Mouse (Mus musculus) left cerebral cortex, adult 8-10 months (tissue): ENCODE measurements at regions not wholly inside any gene's neighbourhood (a gene's known extent, or its start where the extent isn't known, plus 50 kb on each side); places are given as distances from the start of the nearest gene placed in this dataset.

ENCODE experiments used
- DNase-seq, 2 experiments: peaks; one replicate each; pipeline ENCODE4 v3.0.0; 2022; ENCODE audit warnings: low spot score in 2 of 2

DNA sequence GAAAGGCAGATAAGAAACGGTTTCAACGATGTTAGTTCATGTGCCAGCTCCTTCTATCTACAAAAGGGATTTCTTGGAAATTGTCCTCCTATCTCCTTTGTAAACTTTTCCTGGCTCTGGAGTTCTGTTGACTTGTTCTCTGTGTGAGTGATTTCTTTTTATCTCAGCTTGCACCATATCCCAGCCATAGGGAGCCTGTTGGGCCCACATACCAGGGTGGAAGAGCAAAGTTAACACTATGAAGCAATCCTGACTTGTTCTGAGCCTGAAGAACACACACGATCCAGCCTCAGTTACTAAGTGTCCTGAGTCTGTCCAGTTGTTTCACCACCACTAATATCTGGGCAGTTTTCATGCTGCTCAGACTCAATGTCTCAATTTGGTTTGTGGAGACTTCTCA, 192.1 kb upstream of the Ptbp2 start:
- no peak for DNase-seq

DNA sequence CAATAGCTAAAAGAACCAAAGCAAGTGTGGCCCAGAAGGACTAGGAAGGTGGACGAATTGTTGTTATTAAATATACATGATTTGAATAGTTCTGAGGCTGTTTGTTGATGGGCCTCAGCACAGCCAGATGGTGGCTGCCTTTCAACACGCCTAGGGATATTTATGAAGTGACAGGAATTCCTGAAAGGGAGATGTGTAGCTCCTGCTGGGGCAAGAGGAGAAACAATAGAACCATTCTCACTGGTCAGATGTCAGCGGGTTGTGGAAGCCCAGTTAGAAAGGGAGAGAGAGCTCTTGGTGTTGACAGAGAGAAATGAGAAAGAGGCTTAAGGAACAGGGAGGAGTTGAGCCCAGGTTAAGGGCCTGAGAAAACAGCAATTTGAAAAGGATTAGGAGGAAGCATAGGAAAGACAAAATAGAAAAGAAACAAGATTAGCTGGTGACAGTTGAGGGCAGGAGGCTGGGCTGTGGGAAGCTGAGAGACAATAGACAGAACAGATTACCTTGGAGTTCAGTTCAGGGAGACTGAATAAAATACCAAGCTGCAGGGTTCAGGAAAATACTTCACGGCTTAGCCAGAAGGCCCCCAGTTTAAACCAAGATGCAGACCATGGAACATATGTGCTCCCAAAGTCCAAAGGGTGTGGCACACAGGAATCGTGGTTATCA, 174.7 kb upstream of the Ptbp2 start:
- DNase-seq, result no peak

DNA sequence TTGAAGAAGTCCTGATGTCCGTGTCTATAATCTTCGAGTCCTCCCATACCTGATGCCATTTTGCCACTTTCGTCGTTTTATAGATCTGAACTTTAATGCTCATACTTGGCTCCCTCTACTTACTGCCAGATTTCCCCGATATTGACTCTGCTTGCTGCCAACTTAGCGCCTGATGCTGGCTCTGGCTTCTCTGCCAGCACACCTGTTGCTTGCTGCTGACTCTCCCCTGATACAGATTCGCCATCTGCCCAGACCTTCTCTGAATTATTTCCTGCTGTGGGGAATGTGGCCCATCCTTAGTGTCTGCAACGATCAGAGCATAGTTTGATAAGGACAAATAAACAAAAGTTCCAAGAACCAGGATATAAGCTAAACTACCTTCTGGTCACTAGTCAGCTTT, 173.3 kb upstream of the Ptbp2 start:
- no peak for DNase-seq

DNA sequence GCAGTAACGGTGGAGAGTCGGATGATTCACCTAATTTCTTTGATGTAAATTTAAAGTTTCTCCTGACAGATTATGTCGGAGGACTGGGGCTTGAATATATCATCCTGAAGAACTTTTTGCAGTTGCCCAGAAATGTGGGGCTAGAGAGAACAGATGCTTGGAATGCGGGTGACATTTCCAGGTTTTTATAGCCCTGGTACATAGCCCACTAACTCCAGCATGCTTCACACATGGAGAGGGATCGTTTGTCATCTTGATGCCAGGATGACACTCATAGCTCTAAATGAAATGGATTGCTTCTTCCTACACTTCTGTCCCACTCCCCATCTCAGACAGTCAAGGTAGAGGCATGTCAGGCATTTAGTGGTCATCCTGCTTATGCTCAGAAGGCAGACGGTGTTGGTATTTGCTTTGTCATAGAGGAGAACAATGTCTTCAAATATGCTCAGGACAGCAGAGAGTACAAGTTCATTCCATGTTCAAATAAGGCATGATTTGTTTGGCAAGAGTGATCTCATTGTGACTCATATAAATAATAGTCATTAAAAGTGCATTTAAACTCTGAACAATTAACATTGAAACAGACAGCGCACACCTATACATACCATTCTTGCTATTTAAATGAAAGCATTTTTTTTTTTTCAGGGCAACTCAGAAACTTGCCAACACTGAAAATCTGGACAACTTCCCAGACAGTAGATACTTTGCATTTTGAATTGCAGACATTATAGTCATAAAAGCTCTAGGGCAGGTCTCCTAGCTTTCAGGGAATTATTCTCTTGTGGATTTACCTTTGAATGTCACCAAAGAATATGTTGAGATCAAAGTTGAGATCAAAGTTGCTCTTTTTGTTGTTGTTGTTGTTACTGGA, 171.7 kb upstream of the Ptbp2 start:
- peak in 1 of 2 experiments; percentile 13 for DNase-seq

DNA sequence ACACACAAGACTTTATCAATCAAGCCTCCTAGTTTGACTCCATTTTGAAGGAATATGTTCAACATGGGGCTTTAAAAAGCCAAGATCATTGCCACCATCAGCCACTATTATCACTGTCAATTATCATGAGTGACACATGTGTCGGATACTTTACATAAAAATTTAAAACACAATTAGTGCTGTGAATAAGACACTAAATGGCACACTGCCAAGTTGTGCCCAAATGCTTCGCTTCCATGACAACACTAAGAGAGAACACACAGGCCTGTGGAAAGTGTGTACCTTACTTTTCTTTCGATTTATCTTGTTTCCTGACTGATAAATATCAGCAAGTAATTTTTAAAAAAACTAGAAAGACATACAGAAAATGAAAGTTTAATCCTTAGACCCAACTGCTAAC, 166.5 kb upstream of the Ptbp2 start:
- DNase-seq, result no peak

DNA sequence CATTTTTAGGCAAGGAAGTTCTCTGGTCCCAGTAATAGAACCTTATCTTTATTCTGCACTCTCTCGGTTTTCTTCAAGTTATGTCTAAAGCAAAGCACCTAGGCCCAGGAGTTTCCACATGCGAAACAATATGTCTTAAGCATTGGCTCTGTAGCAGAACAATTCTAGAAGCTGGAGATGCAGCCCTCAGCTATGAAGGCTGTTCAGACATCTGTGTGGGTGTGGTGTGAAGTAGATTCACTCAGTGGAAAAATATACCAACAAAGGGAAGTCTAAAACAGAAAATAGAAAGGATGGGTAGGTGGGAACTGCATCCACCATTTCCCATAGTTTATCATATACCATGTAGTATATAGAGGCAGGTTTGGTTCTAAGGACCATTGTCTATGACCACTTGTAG, 165.8 kb upstream of the Ptbp2 start:
- peak in 1 of 2 experiments; percentile 52 for DNase-seq

DNA sequence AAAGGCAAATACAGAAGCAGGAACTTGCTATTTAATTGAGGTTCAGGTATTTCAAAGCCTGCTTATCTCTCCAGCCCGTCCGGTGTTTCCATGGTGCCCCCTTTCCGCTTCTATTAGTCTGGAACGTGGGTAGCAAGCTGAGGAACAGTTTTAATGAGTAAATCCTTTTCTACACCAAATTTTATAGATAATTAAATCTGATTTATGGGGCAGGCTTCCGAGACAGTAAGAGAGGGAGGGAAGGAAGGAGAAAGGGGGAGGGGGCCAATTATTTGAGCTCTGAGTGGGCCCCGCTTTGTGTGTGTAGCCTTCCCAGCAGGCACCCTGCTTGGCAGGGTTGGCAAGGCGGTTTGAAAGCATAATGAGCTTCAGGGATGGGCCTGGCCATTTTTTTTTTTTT, 165.4 kb upstream of the Ptbp2 start:
- DNase-seq, result no peak

DNA sequence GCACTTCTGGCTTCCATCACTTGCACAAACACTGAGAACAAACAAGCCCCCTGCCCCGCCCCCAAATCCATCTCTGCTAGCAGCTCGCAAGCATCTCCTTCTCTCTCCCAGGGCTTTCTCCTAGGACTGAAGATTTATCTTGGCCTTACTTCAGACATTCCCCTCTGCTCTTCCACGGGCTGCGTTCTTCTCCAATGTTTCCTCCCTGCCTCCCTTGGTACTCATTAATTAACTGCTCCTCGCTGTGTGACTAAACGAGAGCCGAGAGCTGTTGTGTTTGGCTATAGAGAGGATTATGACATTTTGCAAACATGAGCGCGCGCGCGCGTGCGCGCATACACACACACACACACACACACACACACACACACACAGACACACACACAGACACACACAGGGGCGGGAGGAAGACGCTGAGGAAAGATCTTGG, 164.8 kb upstream of the Ptbp2 start:
- peak; percentile 16 to 18 for DNase-seq

DNA sequence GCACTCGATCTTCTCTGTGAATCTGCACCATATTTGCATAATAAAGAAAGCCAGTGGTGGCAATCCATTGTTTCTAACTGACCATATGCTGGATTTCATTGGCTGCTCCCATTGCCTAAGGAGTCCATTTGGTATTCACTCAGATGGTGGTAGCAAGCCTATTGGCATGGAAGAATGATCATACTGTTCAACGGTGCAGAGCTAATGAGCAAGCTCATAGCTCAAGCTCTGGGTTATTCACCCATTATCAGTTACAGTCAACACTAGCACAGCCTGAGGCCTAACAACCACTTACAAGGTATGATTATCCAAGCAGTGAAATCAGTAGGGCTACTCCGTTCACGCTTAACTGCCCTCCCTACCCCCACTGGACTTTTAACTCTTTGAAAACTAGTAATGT, 162.9 kb upstream of the Ptbp2 start:
- no peak for DNase-seq

DNA sequence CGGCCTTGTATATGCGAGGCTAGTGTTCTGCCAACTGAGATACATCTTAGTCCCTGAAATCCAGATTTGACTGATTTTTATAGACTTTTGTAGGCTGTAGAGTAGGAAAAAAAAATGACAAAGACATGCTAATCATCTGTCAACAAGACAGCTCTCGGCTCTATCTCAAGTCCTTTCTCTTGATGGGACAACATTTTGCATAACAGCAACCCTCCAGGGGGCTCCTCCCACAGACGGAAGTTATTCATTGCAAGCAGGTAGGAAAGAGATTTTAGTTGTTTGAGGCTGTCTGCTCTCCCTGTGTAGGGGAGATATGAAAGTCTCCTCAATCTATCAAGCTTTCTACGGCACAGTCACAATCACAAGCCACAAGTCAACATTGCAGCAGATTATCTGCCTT, 159.8 kb upstream of the Ptbp2 start:
- no peak for DNase-seq

DNA sequence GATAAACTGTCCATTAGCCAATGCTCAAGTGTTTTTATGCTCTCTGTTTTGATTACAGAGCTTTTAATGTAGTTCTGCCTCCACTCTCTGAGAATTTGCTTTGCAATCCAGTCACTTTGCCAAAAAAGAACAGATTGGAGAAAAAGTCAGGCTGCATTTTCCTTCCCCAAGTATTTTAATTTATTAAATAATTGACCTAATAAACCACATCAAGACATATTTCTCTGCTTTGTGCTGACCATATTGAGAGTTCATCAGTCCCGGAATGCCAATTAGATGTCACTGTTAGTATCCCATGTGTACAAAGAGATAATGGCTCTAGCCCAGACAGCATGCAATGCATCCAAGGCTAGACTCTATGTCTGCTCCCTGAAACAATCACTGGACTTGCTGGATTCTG, 154.8 kb upstream of the Ptbp2 start:
- no peak for DNase-seq

DNA sequence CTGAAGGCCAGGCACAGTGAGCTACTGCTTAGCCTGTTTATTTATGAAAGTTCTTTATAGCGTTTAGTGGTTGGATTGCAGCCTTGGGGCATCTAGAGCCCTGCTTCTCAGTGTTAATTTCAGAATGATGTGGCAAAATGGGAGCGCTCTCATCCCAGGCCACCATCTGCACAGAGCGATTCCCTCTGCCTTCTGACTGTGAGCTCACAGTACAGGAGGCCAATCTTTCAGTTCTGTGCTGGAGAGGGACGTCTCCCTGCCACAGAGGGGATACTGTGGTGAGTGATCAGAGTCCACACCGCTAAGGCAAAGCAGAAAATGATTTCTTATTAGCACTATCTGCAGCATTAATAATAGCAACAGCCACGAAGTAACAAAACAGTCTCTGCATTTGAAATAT, 154.2 kb upstream of the Ptbp2 start:
- no peak for DNase-seq

DNA sequence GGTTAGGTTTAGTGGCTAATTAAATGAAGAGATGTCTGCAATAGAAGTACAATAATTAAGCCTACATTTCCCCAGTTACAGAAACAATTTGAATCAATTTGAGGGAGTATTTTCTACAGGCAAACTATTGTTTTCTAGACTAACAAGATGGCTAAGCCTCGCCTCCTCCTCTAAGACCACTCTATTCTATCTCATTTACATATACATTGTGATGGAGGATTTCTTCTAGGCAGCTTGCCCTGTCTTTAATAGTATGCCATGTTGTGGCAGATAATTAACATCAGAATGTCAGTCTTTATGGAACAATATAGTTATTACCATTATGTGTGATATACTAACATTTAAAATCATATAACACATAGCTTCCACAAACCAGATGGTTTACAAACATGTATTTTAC, 152.3 kb upstream of the Ptbp2 start:
- no peak for DNase-seq

DNA sequence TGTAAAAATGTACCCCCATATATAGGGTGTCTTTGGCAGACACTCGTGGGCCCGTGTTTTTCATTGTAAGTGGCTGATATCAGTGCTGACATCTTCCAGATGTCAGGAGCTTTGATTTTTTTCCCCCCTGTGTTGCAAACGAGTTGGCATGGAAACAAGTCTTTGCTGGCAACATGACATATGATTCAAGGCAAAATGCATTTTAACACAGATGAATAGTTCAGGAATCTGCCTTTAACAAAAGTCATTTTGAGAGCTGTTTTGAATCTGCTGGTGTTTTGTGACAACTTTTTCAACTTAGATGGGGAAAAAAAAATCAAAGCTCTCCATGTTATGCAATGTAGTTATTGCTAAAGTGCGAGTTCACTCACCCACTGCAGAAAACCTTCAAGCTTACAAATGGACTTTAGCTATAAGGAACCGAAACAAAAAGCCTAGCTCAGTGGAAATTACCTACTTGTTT, 148.8 kb upstream of the Ptbp2 start:
- DNase-seq, result no peak

DNA sequence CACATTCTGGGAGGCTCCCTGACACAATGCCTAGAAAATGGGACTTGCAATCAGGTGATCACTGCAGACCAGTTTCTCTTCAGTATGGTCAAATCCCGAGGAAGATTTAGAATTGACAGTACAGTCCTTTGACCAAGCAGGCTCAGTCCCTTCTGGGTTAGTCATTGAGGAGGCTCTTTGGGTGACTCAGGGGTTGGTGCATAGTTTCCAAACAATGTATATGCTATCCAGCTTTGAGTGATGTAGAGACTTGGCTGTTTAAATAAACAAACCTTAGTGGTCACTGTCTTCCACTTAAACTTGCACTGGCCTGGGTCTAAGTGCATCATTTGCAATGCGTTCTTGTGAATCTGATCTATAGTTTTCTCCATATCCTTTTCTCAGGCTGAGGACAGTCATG, 144.0 kb upstream of the Ptbp2 start:
- DNase-seq, result no peak

DNA sequence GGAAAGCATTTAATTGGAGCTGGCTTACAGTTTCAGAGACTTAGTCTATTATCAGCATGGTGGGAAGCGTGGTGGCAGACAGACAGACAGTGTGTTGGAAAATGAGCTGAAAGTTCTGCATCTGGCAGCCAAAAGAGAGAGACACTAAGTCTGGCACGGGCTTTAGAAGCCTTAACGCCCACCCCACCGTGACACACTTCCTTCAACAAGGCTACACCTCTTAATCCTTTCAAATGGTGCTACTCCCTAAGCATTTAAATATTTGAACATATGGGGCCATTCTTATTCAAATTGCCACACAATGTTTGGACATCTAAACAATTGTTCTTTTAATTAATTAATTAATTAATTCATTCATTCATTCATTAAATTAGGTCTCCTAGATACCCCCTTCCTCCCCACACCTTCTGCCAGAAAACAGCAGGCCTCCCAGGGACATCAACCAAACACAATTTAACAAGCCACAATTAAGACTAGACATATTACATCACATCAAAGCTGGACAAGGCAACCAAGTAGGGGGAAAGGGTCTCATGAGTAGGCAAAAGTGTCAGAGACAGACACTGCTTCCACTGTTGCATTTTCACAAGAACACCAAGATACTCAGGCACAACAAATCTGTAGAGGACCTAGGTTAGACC, 135.4 kb upstream of the Ptbp2 start:
- DNase-seq, result no peak

DNA sequence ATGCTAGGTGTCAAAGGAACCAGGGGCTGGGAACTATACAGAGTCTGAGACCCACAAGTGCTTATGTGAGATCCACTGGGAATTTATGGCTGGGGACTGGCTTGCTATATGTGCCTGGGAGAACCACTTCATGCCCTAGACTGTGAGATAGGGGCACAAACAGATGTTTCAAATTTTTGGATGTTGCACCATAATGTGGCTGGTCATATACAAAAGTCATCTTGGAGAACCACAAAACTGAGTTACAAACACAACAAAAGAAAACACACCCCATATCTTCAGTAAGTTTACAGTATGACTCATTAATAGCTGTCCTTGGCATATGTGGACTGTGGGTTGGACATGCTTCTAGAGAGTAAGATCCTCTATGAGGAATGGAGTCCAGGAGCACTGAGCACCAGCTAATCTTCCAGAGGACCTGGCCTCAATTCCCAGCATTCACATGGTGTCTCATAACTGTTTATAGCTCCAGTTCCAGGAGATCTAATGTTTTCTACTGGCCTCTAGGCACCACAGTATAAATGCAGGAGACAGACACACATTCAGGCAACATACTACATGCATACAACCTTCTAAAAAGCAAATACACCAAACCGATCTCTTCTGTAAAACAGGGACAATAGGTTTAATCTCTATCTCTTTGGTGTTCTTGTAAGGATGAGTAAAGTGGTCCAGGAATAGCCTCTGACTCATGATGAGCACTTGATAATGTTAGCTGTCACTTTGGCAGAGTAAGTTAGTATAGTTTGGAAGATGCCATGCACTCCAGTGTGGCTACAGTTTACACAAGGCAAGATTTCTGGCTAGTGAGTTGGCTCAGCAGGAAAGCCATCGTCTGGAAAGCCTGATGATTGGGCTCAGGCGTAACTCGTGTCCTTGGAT, 132.0 kb upstream of the Ptbp2 start:
- no peak for DNase-seq

DNA sequence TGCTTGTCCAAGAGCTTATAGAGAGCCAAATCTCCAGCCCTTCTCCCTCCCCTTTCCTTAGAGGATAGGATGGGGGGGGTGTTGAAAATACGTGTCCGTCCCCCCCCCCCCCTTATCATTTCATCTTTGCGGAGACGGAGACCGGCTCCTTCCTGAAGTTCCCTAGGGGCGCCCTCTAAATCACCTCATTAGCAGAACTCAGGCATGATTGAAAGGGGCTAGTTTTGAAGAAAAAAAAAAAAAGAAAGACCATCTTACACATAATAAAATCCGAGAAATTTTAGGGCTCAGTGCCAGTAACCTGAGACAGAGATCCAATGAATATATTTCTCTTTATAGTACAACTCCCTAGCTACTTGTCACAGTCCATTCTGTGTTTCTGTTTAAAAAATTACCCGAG, 127.3 kb upstream of the Ptbp2 start:
- DNase-seq, result no peak

DNA sequence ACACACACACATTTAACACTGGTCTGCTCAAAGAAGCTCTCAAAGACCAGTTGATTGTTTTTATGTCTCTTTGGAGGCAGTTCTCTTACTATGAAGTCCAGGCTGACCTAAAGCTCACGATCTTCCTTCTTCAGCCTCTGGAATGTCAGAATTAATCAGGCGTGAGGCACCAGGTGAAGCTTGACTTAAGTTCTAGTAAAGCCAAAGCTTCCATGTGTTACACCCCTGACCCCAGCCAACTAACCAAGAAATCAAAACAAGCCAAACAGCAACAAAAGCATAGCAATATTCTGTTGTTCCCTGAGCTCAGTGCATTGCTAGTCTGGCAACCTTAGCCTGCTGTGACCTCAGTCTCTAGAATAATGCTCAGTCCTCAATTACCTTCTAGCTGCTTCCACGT, 120.0 kb upstream of the Ptbp2 start:
- DNase-seq, result no peak

DNA sequence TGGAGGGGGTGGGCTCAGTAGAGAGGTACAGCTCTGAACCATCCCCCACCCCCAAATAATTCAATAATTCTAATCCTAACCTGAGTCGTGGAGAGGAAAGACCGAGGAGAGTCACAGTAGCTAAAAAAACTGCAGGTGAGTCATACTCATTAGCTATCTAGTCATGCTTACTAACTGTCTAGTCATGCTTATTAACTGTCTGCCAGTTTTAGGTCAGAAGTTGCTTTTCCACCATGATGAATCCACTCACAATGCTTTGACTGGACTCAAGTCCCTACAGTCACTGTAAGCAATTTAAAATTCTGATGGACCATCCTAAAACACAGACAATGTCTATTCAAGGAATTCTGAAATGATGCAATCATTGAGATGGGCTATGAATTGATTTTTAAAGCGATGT, 110.9 kb upstream of the Ptbp2 start:
- DNase-seq, result no peak

DNA sequence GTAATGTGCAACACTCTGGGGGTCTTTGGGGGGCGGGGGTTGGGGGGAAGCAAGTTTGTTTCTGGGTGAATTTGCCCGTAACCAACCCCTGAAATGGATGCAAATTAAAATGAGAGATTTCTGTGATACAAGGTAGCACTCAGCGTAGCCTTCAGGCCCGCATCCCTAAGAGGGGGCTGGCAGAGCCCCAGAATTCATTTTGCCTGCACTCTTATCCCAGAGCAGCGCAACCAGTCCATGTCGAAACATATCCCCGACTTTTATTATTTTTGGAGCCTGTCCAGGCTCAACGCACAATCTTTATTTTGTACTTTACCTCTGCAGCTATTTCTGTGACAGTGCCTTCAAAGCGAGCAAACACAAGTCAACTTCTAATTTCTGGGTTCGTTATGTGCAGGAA, 109.8 kb upstream of the Ptbp2 start:
- no peak for DNase-seq
